Mouse (Mus musculus) naive thymus-derived CD4-positive, alpha-beta T cell, adult 5 months (primary cell): Measurements from ENCODE around the gene Gp9. TPM values are rescaled to one million over a fixed set of nuclear protein-coding genes. Genes with fewer than 3 reads are reported as not detected.

Experiments used
- polyA plus RNA-seq: library from polyadenylated mRNA; unstranded; fragments of 100-300 nt; shearing (Covaris generic); gene quantifications from one replicate; pipeline ENCODE4 v1.2.1, GENCODE M21; 2017

Gene Gp9
- polyA plus RNA-seq, result not detected

GRCm38 (mm10) chr6:87777842-87778241 is at the start of gene Gp9:
Gene Gp9, plus strand, starts transcription at chr6:87778072.

DNA sequence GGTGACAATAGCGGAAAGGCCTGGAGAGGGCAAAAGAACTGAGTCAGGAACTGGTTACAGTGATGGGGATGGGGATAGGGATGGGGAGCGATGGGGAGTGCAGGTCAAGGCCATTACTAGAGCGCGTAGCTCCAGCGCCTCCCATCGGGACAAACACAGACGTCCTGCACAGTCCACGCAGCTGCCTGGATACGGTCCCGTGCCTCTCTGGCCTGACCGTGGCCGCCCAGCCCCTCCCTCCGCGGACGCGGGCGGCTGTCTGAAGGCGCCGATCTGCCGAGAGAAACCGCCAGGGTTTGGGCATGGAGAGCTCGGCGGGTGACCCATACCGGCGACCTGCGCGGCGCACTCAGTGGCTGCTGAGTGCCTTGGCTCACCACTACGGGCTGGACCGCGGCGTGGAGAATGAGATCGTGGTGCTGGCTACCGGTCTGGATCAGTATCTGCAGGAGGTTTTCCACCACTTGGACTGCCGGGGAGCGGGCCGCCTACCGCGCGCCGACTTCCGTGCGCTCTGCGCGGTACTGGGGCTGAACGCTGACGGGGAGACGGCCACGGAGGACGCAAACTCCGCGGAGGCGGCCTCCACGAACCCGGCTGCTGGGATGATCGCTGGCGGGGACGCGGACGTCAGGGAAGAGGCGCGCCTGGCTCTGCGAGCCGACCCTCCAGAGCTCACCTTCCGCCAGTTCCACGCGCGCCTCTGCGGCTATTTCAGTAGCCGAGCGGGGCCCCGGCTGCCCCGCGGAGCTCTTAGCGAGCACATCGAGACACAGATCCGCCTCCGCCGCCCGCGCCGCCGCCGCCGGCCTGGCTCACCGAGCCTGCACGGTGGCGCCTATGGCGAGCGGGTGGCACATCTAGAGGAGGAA is 47.0 kb upstream of the Gp9 start, which contains the start of gene Efcc1:
Efcc1 (plus strand) TSS at position 279 of the 872 bp plus-strand sequence.

GRCm38 (mm10) chr6:87811675-87812338 is 33.9 kb downstream of the Gp9 start, which contains the start of gene Rab43:
Gene Rab43, minus strand, starts transcription at chr6:87812164.

Other genes starting within 250 kb of the Gp9 start
- gene Arhgap25, start 244.8 kb upstream of the Gp9 start, polyA plus RNA-seq, result 123 TPM
- gene Prokr1, start 187.3 kb upstream of the Gp9 start, polyA plus RNA-seq, result not detected
- 5.8 TPM for gene Aplf, start 105.9 kb upstream of the Gp9 start, polyA plus RNA-seq
- gene Efcc1, start 47.2 kb upstream of the Gp9 start, polyA plus RNA-seq, result 0.25 TPM
- 51.5 TPM for gene Rab43, start 34.1 kb downstream of the Gp9 start, polyA plus RNA-seq
- 36.4 TPM for gene Gm45140, start 57.7 kb downstream of the Gp9 start, polyA plus RNA-seq
- 219 TPM for gene Isy1, start 60.7 kb downstream of the Gp9 start, polyA plus RNA-seq
- gene Cnbp, start 73.0 kb downstream of the Gp9 start, polyA plus RNA-seq, result 2,062 TPM
- gene Copg1, start 109.7 kb downstream of the Gp9 start, polyA plus RNA-seq, result 160 TPM
- gene Hmces, start 135.9 kb downstream of the Gp9 start, polyA plus RNA-seq, result 56.6 TPM
- not detected for gene H1fx, start 203.6 kb downstream of the Gp9 start, polyA plus RNA-seq